Mouse (Mus musculus) layer of hippocampus, postnatal 25 days (tissue): ENCODE measurements around the gene Shf. TPM values are rescaled to one million over a fixed set of nuclear protein-coding genes. Genes with fewer than 3 reads are reported as not detected.

Experiments
- DNase-seq, 2 experiments: peaks; one replicate each; pipeline ENCODE4 v3.0.0; 2022; ENCODE audit warnings: mixed read lengths in 2 of 2, low spot score in 1 of 2; ENCODE audit errors: extremely low spot score in 1 of 2
- total RNA-seq, 2 experiments: library from RNA; stranded (reverse); gene quantifications; 2 replicates each; pipeline ENCODE4 v1.2.3; 2021

Shf gene
- total RNA-seq, 2 experiments from 2014 or later: 60.7 to 62.2 TPM

DNA sequence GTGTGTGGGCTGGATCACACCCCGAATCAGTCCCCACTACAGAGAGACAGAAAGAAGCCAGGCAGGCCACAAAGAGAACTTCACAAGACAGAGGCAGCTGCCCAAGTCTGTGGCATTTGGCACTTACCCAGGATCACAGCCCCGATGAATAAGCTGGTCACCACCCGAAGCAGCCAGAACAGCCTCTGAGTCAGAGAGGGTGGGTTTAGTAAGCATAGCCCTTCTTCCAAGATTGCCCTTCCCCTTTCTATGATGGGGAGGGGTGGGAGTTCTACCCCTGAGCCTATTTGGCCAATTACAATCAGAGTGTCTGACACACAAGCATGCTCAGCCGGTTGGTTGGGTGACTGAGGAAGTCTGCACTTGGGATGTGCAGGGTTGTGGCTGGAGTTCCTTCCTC lies 62.8 kb downstream of the Shf start:
- no peak for DNase-seq

DNA sequence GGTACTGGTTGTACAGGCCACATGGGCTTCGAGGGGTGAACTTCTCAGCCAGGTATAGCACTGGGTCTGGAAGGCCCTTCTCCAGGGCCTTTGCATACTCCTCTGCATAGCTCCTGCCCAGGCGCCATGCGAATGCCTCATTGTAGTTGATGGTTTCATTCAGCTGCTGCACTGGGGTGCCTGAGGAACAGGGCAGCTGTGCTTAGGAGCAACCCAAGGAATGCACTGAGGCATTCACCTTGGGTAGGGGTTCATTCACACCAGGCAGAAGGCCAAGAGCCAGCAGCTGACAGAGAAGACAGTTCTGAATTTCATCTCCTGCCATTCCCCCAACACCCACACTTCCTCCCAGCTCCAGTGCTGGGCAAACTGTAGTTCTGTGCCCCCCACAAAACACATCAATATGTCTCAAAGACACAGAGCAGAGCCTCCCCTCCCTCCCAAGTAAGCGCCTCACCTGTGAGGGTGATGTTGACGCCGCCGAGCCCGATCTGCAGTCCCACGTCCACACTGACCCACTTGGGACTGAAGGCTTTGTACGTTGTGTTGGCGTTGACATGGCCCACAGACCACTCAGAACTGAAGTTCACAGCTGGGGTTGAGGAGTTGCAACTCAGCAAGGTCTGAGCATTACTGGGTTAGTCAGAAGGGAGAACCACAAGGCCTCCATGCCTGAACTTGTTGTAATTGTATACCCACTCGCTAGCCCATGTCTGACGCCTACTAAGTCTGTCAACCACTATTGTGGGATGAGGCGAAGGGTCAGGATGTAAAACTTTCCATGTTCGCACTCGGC lies 63.7 kb downstream of the Shf start:
- DNase-seq: no peak

DNA sequence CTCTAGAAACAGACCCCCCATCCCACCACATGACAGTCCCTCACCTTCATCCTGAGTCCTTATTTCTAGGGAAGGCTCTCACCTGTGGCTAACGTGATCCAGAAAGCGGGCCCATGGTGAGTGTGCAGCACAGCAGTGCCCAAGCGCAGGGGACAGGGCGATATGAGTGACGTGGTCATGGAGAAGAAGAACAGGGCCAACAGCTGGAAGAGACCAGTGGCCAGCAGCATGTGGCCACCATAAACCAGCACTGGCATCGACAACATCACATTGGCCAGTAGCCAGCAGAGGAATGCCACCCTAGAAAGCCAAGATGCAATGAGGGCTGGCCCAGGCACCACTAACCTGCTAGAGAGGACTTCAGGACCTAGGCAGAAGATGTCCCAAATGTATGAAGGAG lies 64.4 kb downstream of the Shf start:
- no peak for DNase-seq

DNA sequence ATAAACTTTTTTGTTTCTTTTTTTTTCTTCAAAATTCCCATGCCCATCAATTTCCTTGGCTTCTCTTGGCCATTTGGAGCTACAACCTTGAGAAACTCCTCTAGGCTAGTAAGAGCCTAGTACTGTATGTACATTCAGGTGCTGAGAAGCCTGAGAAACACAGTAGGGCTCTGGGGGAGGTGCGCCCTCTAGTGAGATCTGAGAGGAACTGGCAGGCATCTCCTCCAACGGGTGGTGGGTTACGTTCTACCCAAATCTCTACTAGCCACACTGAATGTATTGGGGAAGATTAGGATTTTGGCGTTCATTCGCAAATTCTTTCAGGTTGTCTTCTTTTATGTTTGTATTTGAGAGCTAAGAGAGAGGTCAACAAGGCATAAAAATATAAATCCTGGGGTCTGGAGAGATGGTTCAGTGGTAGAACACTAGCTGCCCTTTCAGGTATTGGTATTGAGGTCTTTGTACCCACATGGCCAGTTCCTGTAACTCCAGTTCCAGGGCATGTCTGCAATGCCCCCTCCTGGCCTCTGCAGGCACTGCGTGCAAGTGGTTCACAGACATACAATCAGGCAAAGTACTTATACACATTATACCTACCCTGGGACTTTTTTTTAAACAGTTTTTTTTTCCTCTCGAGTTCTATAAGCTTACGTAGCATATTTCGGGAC lies 66.3 kb downstream of the Shf start:
- DNase-seq: peak; percentile 28 to 62

DNA sequence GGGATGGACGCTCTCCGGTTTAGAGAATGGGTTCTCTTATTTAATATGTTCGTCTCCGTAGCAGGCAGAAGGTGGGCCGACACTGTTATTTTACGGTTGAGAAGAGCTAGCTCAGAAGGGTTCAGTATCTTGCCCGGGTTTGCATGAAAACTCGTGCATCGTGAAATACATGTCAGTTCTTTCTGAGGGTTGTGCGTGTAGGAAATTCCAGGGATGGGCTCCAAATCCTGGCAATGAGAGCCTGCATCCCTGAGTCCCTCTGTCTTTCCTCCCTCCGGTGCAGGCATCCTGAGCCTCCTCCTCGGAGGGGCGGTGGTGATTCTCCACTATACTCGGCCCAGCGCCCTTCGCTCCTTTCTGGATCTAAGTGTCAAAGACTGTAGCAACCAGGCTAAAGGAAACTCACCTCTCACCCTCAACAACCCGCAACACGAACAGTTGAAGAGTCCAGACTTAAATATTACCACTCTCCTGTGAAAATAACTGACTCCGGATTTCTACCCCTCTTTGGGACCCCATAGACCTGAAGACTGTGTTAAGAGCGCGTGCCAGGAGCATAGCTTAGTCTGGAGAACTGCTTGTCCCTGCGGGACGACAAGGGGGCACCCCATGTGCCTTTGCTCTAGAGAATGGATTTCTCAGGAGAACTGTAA lies 66.9 kb downstream of the Shf start:
- DNase-seq: no peak

DNA sequence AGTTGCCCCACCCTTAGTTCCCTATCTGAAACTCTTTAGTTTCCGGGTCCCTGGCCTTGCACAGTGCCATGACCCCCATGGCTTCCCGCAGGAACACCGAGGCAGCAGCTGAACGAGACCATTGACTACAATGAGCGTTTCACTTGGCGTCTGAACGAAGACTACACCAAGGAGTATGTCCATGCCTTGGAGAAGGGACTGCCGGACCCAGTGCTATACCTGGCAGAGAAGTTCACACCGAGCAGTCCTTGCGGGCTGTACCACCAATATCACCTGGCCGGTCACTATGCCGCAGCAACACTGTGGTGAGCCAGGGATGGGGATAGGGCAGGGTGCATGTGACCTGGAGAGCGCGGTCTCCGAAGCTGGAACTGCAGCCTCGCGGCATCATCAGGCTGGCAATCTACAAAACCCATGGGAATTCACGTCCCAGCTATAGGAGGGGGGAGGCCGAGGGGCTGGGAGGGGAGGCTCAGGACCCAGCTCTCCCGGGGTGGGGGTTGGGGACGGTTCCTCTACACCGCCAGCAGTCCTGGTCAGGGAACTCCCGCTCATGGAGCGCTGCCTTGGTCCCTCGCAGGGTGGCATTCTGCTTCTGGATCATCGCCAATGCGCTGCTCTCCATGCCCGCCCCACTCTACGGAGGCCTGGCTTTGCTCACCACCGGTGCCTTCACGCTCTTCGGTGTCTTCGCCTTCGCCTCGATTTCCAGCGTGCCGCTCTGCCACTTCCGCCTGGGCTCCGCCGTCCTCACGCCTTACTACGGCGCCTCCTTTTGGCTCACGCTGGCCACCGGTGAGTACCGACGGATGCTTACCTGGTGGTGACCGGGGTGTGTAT lies 67.7 kb downstream of the Shf start:
- DNase-seq: no peak

DNA sequence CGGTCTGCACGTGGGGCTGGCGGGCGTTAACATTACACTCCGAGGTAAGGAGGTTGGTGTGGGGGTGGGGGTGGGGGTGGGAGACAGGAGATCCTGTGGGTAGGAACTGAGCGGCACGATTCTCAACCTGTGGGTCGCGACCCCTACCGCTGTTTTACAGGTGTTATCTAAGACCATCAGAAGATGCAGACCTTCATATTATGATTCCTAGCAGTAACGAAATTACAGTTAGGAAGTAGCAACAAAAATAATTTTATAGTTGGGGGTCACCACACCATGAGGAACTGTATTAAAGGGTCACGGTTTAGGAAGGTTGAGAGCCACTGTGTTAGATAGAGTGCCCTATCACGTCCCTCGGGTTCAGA lies 68.3 kb downstream of the Shf start:
- no peak for DNase-seq

DNA sequence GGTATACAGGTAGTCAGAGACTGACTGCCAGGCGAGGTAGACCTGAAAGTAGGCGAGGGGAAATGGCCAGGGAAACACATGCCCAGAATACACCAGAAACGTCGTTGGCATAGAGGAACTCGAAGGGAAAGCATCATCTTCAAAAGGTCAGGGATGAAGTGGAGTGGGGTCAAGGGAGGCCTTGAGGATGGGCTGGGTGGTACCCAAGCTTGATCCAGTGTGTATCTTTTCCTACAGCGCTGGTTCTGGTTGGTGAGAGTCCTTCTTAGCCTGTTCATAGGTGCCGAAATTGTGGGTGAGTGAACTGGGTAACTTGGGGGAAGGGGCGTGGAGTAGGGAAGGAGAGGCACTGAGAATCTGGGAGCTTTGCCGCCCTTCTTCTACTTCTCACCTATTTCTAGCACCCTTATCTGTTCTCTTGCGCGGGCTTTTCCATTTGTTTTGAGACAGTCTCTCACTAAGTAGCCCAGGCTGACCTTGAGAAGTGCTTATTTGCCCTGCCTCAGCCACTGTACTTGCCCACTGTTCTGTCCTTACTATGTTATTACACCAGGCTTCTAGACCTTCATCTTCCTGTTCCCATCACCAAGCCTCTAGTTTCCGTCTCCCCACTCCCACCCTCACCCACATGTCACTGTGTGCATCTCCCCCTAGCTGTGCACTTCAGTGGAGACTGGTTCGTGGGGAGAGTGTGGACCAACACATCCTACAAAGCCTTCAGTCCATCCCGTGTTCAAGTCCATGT lies 68.9 kb downstream of the Shf start:
- DNase-seq: no peak

Other genes with a start within 250 kb of the Shf start
- 100 to 1,000 TPM in 1 of 2 experiments, 10 to 100 TPM in 1; 99.1 to 104 TPM for gene B2m, start 221.5 kb downstream of the Shf start, total RNA-seq
- gene Trim69, start 208.5 kb downstream of the Shf start, total RNA-seq: not detected
- not detected for gene Patl2, start 183.0 kb downstream of the Shf start, total RNA-seq
- gene Terb2, start 182.9 kb downstream of the Shf start, total RNA-seq: not detected
- 10 to 100 TPM; 15.9 to 18.5 TPM for gene Sord, start 134.4 kb downstream of the Shf start, total RNA-seq
- under 1 TPM in 1 of 2 experiments, not detected in 1; 0.07 TPM for gene Duox2, start 70.7 kb downstream of the Shf start, total RNA-seq
- gene Duoxa2, start 70.3 kb downstream of the Shf start, total RNA-seq: not detected
- gene Duoxa1, start 55.4 kb downstream of the Shf start, total RNA-seq: not detected
- gene Duox1, start 53.5 kb downstream of the Shf start, total RNA-seq: not detected
- gene Slc28a2, start 57.3 kb upstream of the Shf start, total RNA-seq: under 1 TPM in 1 of 2 experiments, not detected in 1; 0.12 TPM
- not detected for gene Gm14085, start 115.8 kb upstream of the Shf start, total RNA-seq
- gene Gatm, start 242.1 kb upstream of the Shf start, total RNA-seq: 10 to 100 TPM; 53.6 to 58.9 TPM